Mouse (Mus musculus) spleen, adult 2 months (tissue): ENCODE data around the gene Hyls1. TPM values are rescaled to one million over a fixed set of nuclear protein-coding genes. Genes with fewer than 3 reads are reported as not detected.

Source experiments
- DNase-seq, 2 experiments: peaks; one replicate each; pipeline versions ENCODE4 v3.0.0 to v3.0.0-alpha.2; 2012 to 2021; ENCODE audit warnings: low spot score in 2 of 2, low read depth in 1 of 2
- H3K27ac ChIP-seq: fragments of 200-500 bp; 2 replicates; pipeline ENCODE4 v1.5.1; 2012; ENCODE audit warnings: low read length, inconsistent platforms; ENCODE audit not compliant: insufficient read depth
- H3K27me3 ChIP-seq: fragments of 200-500 bp; 2 replicates; pipeline ENCODE4 v1.6.1; 2012; ENCODE audit warnings: mild to moderate bottlenecking, moderate library complexity, low read length, inconsistent platforms; ENCODE audit not compliant: control insufficient read depth, insufficient read depth
- H3K36me3 ChIP-seq: fragments of 200-500 bp; 2 replicates; pipeline ENCODE4 v1.6.1; 2012; ENCODE audit warnings: mild to moderate bottlenecking, low read length, inconsistent platforms; ENCODE audit not compliant: control insufficient read depth, insufficient read depth
- H3K4me1 ChIP-seq: fragments of 200-500 bp; 2 replicates; pipeline ENCODE4 v1.6.1; 2011; ENCODE audit warnings: inconsistent platforms; ENCODE audit not compliant: control insufficient read depth, insufficient read depth, insufficient read length
- H3K4me3 ChIP-seq: fragments of 200-500 bp; 2 replicates; pipeline ENCODE4 v1.5.1; 2011; ENCODE audit warnings: mild to moderate bottlenecking, inconsistent platforms; ENCODE audit not compliant: insufficient read depth, insufficient read length; ENCODE audit errors: extremely low read depth
- CTCF ChIP-seq: fragments of 200-500 bp; IDR thresholded peaks from 2 replicates; pipeline ENCODE4 v1.5.1; 2011; ENCODE audit warnings: mild to moderate bottlenecking, inconsistent platforms; ENCODE audit not compliant: insufficient read depth, insufficient read length, insufficient replicate concordance; ENCODE audit errors: extremely low read depth
- POLR2A ChIP-seq: fragments of 200-500 bp; IDR thresholded peaks from 2 replicates; pipeline ENCODE4 v1.6.1; 2011; ENCODE audit warnings: low read depth, low read length, inconsistent platforms
- WGBS: fragments of 180-500 bp; shearing (Covaris S2); methylation state at CpG from one replicate; pipeline ENCODE4 v1.1.7; 2018; 5-methylcytosine and 5-hydroxymethylcytosine counted together
- polyA plus RNA-seq: library from polyadenylated mRNA; depleted of rRNA; stranded (reverse); fragments of >200 nt; gene quantifications from 2 replicates; pipeline ENCODE4 v1.2.3, GENCODE M21; 2012; rRNA removed

The Hyls1 gene
- polyA plus RNA-seq, 1 experiment, result 1.1 TPM

DNA sequence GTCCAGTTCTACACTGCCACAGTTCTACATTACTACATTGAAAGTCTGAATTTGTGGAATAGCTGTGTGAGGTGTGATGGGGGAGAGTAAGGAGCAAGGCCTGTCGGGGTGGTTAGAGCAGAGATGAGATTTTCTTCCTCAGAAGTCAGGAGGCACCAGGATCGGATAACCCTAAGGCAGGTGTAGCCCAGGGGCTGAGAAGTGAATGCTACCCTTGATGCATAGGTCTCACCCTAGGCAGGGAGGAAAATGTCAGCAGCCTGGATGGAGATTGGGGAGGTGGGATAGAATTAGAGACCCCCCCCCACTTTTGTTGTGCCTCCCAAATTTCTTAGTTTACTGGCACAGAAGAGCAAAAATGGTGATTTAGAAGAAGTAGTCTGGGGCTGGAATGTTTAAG is 48.0 kb downstream of the Hyls1 start:
- H3K4me3 ChIP-seq, result no peak overlapping the region
- H3K36me3 ChIP-seq, result no peaks in the 10 kb centered on the region
- WGBS, result 76% methylated on average over 2 of the region's 2 CpGs
- no peak for TF ChIP-seq POLR2A
- no peak for TF ChIP-seq CTCF
- DNase-seq, result no peak
- H3K27ac ChIP-seq, result no peak overlapping the region
- H3K27me3 ChIP-seq, result no peaks in the 10 kb centered on the region
- H3K4me1 ChIP-seq, result no peaks in the 10 kb centered on the region

DNA sequence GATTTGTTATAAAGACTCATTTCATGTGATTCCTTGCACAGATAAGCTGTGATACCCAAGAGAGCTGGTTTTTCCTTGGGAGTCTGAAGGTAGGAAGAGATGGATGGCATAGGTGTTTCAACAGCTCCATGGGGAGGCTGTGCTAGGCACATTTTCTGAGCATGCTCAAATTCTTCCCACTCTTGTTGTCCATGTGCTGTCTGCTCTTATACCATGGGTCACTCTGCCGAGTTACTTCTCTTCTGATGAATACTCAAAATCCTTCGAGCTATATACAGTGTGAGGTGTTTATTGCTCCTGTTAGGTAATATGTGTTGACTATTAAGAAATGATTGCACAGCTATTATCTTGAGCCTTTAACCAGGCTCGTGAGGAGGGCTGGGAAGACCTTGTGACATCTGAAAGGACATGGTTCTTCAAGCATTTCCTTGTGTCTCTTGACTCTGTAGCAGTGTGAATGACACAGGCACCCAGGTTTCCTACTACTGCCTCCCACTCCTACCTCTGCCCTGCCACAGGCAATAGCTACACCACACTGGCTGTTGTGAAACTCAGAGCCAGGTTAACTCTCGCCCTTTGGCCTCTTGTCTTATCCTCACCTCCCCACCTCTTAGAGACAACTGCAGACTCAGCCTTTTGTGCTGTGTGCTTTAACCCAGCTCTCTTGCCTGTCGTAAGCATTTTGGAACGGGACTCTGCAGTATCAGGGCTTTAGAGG is 49.4 kb downstream of the Hyls1 start:
- Histone ChIP-seq H3K36me3 (no peaks in the 10 kb centered on the region), H3K4me1 (no peaks in the 10 kb centered on the region), H3K27me3 (no peaks in the 10 kb centered on the region), H3K27ac (no peak overlapping the region), H3K4me3 (no peak overlapping the region)
- WGBS, result 86% methylated on average over 6 of the region's 6 CpGs
- no peak for DNase-seq
- no peak for TF ChIP-seq CTCF
- TF ChIP-seq POLR2A, result no peak

DNA sequence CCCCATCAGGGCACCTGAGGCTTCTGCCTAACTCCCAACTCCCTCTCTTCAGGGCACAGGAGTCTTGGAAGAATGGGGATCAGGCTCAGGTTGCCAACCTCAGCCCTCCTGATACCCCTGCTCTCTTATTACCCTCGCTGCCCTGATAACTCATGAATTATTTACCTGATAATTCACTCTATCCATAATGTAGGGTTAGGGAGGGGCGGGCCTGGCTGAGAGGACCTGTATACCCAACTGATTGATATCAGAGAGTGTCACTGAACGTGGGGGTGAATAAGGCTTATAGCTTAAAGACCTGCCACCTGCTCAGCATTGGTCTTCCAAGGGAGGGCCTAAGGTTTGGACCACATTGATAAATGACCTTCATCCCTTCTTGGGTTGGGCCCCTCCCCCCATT is 52.0 kb downstream of the Hyls1 start, which contains the start of gene Gm1113:
Gene Gm1113, minus strand, starts transcription at position 101 of the 400 bp plus-strand sequence.
- TF ChIP-seq CTCF, result no peak
- no peak for TF ChIP-seq POLR2A
- no peak within 1 kb of the TSS for H3K27ac ChIP-seq
- no peak within 1 kb of the TSS for H3K4me3 ChIP-seq
- 81% methylated on average over 3 of the region's 3 CpGs for WGBS
- no peak for DNase-seq
- H3K4me1 ChIP-seq, result no peaks in the 10 kb centered on the region
- no peaks in the 10 kb centered on the region for H3K36me3 ChIP-seq
- H3K27me3 ChIP-seq, result no peaks in the 10 kb centered on the region

DNA sequence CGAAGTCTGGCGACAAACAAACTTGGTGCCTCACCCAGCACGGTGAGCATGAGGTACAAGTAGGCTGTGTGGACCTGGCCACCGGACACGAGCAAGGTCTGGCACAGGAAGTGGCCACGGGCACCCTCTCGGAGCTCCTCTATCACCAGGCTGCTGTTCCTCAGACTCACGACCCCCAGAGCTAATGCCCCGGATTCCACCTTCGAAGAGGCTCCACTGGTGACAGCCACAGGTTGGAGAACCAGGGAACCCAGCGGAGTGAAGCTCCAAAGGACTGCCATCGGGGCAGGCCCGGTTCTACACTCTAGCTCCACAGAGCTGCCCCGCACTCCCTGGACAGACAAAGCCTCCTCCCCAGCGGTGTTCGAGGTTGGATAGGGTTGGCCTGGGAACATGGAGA is 53.5 kb downstream of the Hyls1 start:
- Histone ChIP-seq H3K27me3 (no peaks in the 10 kb centered on the region), H3K27ac (no peak overlapping the region), H3K4me1 (no peaks in the 10 kb centered on the region), H3K4me3 (no peak overlapping the region), H3K36me3 (no peaks in the 10 kb centered on the region)
- TF ChIP-seq POLR2A, result no peak
- TF ChIP-seq CTCF, result no peak
- 92% methylated on average over 16 of the region's 16 CpGs for WGBS
- DNase-seq, result no peak

DNA sequence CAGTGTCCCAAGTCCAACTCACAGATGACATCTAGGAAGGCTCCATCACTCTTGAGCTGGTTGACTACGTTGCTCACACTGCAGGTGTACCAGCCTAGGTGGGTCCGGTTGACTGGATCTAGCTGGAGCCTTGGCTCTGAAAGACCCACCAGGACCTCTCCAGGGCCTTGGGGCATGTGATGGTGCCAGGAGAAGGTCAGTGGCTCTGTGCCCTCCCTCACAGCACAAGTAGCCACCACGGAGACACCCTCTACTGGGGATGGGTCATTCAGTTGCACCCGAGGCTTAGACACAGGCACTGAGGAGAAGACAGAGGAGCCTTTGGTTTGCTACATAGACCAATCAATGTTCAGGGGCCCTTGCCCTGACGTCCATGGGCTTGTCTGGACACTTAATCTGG is 54.0 kb downstream of the Hyls1 start:
- no peaks in the 10 kb centered on the region for H3K4me1 ChIP-seq
- no peaks in the 10 kb centered on the region for H3K27me3 ChIP-seq
- DNase-seq, result no peak
- H3K27ac ChIP-seq, result no peak overlapping the region
- TF ChIP-seq CTCF, result no peak
- TF ChIP-seq POLR2A, result no peak
- no peak overlapping the region for H3K4me3 ChIP-seq
- WGBS, result 74% methylated on average over 5 of the region's 5 CpGs
- H3K36me3 ChIP-seq, result no peaks in the 10 kb centered on the region

DNA sequence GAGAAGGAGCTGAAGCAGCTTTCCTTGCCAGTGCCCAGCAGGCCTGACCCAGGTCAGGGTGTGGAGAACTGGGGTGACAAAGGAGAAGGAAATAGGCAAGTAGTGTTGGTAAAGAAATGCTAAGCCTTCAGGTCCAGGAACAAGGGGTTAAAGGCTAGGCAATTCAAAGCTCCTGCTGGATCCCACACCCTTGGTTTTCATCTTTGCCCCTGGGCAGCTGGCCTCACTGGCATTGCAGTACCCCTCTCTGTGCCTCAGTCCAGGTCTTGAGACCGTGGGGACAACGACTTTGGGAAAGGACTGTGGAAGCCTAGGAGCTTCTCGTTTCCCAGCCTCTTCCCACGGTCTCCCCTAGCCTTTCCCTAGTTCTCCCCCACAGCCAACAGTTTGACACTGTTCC is 56.3 kb downstream of the Hyls1 start:
- Histone ChIP-seq H3K27ac (no peak overlapping the region), H3K27me3 (no peaks in the 10 kb centered on the region), H3K4me1 (no peaks in the 10 kb centered on the region), H3K4me3 (no peak overlapping the region), H3K36me3 (no peaks in the 10 kb centered on the region)
- WGBS, result 93% methylated on average over 4 of the region's 4 CpGs
- TF ChIP-seq CTCF (no peak), POLR2A (no peak)
- no peak for DNase-seq

Other genes with a start within 250 kb of the Hyls1 start
- gene Cdon, start 149.3 kb downstream of the Hyls1 start, polyA plus RNA-seq, result 2.3 and 2.4 TPM in 2 replicates
- not detected in 2 replicates for gene Gm1113, start 52.1 kb downstream of the Hyls1 start, polyA plus RNA-seq
- gene Ddx25, start 11.9 kb downstream of the Hyls1 start, polyA plus RNA-seq, result 0.12 and 0.14 TPM in 2 replicates
- gene Pus3, start 11.8 kb downstream of the Hyls1 start, polyA plus RNA-seq, result 1.1 and 1.6 TPM in 2 replicates
- 0.05 and 0.06 TPM in 2 replicates for gene Pate2, start 114 bp downstream of the Hyls1 start, polyA plus RNA-seq
- not detected in 2 replicates for gene Pate4, start 41.5 kb upstream of the Hyls1 start, polyA plus RNA-seq
- gene Pate3, start 77.8 kb upstream of the Hyls1 start, polyA plus RNA-seq, result not detected in 2 replicates
- gene Pate1, start 117.0 kb upstream of the Hyls1 start, polyA plus RNA-seq, result not detected in 2 replicates
- gene Gm17677, start 170.7 kb upstream of the Hyls1 start, polyA plus RNA-seq, result not detected in 2 replicates
- not detected in 2 replicates for gene Gm17727, start 207.7 kb upstream of the Hyls1 start, polyA plus RNA-seq
- gene Gm27235, start 219.7 kb upstream of the Hyls1 start, polyA plus RNA-seq, result not detected in 2 replicates
- gene D730048I06Rik, start 219.7 kb upstream of the Hyls1 start, polyA plus RNA-seq, result not detected in 2 replicates